Mouse (Mus musculus): ENCODE measurements around the gene Hnrnpul2. TPM values are rescaled to one million over a fixed set of nuclear protein-coding genes. Genes with fewer than 3 reads are reported as not detected.

Hnrnpul2 gene
- 52.3 and 56.0 TPM in 2 replicates for total RNA-seq (2015)
- 72.8 and 94.4 TPM in 2 replicates for total RNA-seq (2017)

DNA sequence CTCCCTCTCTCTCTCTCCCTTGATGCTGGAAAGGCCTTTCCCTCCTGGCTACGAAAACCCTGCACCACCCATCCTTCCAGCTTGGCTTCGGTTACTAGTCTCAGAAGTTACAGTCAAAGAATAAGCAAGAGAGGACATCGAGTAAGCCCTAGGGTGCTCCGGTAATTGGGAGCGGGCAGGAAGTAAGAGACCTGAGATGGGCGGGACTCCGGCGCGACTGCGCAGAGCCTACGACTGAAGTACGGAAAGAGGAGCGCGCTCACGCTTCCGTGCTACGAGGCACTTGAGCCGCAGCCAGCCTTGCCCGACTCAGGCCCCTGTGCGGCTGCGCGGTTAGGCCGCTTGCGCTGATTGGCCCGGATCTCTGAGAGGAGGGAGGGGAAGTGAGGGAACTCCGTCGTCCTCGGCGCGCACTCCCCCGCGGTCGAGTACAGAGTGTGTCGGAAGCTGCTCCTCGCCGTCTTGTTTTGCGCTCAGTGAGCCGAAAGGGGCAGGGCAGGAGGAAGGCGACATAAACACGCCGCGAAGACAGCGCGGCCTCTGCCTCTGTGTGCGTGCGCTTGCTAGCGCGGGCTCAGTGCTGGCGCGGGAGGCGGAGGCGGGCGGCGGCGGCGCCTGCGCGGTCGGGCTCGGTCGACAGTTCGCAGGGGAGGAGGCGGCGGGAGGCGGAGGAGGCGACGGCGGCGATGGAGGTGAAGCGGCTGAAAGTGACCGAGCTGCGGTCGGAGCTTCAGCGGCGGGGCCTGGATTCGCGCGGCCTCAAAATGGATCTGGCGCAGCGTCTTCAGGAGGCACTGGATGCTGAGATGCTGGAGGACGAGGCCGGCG lies at the start of gene Hnrnpul2:
Hnrnpul2 (plus strand) TSS at position 415 of the 828 bp plus-strand sequence.
- ATAC-seq (ENCODE audit: poor library complexity, severe bottlenecking): peak; percentile 84

DNA sequence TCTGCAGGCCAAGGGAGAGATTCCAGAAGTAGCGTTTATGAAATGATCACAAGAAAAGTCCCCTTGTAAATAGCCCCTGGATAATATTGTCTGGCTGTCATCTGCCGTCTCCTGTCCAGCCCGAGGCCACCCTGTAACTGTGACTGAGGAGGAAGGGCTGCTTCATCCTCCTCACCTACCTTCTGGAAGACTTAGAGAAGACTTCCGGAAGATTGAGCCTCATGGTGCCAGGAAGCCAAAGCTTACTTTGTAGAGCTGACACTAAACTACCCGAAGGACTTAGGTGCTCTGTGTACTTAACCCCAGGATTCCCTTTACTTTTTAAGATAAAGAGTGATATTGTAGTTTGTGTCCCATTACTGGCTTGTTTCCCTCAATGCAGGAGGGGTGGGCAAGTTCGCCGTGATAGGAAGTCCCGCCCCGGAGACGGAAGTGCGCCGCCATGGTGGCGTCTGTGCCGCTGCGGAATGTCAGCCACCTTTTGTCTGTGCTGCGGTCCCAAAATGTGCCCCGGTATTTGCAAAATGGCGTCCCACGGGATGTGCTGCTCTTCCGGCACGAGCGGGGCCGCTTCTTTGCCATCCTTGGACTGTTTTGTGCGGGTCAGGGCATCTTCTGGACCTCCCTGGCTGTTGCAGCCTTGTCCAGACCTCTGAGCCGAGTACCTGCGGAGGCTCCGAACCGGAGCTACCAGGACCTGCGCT lies 49.1 kb upstream of the Hnrnpul2 start, which contains the start of gene Tmem223:
Tmem223 (plus strand) TSS at position 430 of the 704 bp plus-strand sequence.
- ATAC-seq (ENCODE audit: poor library complexity, severe bottlenecking): peak; percentile 76

DNA sequence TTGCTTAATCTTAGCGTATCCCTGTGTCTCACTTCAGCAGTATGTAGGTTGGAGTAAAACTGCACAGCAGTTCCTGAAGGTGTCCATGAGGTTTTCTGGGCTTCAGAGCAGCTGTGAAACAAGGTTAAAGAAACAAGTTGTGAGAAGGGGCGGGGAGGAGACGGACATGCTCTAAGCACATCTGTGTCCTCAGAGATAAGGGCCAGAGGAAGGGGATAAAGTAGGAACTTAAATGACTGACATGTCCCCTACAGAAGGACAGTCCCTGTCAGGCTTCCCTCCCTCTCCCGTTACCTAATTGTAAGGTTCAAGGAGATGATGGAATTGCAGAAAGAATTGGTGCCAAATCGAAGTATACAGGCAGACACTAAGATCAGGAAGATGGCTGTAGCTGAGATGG lies 46.8 kb upstream of the Hnrnpul2 start:
- ATAC-seq (ENCODE audit: poor library complexity, severe bottlenecking): no peak

DNA sequence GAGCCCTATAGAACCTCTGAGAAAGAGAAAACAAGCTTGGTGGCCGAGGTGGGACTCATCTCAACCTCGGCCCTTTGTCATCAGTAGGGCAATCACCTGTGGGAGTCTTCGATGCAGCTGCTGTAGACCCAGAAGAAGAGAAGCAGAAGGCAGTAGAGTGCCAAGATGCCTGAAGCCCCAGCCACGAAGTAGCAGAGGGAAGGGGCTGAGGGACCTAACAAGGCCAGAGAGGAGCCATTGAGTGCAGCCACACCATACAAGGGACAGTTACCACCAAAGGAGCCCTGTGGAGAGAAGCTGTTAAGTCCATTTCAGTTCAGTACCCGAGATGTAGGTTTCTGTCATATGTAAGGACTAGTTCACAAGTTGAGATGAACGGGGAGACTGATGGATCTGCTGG lies 46.4 kb upstream of the Hnrnpul2 start:
- ATAC-seq (ENCODE audit: poor library complexity, severe bottlenecking): no peak

DNA sequence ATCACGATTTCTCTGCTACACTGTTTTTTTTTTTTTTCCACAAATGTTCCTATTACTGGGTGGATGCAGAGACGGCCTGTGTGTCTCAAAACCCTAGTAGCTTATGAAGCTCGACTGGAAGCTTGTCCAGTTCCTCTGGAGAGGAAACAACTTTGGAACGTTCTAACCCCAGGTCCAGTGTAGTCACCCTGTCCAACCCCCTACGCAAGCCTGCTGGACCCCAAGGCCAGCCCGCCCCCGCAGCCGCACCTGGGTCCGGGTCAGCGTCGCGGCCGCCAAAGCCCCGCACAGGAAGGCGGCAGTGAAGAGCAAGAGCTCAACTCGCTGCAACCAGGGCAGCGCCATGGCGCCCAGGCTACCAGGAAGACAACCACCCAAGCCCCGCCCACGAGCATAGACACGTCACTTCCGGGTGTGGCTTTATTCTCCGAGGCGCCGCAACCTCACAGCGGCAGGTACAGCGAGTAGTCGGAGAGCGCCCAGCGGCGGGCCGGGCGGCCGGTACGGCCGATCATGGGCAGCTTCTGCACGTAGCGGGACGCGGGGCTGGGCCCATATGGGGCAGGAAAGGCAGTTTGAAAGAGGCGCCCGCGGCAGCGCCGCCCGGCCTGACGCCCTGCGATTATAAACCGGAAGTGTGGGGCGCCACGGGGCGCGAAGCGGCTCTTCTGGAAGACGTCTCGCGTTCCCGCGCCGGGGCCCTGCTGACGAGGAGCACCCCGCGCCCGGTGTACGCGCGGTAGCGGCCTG lies 45.5 kb upstream of the Hnrnpul2 start, which contains the start of gene Tmem179b:
Tmem179b (minus strand) TSS at position 382 of the 750 bp plus-strand sequence.
- ATAC-seq (ENCODE audit: poor library complexity, severe bottlenecking): peak; percentile 92

DNA sequence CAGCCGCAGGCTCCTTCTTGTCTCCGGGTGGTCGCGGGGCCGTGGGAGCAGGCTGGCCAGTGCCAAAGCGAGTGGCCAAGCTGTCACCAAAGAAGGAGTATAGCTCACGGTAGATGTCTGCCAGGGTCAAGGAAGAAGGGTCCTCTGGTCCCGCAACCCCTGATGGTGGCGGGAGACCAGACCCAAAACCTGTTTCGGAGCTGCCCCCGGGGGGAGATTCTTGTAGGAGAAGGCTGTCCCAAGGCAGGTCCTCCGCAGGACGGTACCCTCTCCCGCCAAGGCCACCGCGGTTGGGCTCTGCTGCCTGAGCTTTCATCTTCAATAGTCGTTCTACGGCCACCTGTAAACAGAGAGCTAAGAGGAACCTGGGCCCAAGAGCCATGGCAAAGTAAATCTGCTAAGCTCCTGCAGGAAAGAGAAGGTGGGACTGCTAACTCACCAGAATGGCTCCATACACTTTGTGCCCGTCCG lies 44.8 kb upstream of the Hnrnpul2 start:
- no peak for ATAC-seq (ENCODE audit: poor library complexity, severe bottlenecking)

DNA sequence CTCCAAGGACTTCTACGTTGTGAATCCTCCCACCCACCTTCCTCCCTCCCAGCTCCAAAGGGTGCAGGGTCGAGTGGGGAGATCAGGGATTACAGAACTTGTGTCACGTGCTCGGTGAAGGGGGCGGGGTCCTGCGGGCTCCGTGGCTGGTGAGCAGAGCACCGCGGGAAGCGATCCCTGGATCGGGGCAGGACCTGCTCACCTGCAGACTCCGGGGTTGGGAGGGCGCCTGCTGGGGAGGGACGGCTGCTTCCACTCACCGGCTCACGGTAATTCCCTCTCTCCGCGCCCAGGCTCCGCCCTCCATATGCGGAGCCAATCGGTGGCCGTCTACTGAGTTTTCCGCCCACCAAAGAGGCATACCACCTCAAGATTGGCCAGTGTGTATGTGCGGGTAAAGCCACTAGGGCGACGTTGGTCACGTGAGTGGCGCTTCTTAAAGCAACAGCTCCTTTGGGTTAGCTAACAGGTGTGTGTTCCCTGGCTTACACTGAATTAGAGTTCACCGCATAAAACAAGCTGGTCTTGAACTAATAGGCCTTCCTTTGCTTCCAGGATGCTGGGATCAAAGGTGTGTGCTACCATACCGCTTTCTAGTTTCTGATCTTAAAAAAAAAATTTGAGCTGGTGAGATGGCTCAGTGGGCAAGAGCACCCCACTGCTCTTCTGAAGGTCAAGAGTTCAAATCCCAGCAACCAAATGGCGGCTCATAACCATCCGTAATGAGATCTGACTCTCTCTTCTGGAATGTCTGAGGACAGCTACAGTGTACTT lies 33.6 kb upstream of the Hnrnpul2 start, which contains the start of gene Taf6l:
Taf6l (minus strand) TSS at position 410 of the 774 bp plus-strand sequence.
- peak; percentile 99 for ATAC-seq (ENCODE audit: poor library complexity, severe bottlenecking)

DNA sequence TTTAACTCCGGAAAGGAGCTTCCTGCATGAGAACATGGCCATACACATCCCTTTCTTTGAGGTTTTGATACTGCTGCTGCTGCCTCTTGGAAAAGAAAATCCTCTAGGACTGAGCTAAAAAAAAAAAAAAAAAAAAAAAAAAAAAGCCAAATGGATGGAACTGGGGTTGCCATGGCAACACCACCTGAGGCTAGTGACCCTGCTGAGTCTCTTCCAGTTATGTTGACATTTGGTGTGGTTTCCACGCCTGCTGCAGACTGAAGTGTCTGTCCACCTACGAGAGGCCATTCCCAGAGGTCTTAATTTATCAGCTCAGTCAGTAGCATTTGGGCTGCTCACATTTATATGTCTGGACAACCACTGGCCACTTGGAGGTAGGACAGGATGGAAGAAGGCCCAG lies 31.3 kb upstream of the Hnrnpul2 start:
- no peak for ATAC-seq (ENCODE audit: poor library complexity, severe bottlenecking)

DNA sequence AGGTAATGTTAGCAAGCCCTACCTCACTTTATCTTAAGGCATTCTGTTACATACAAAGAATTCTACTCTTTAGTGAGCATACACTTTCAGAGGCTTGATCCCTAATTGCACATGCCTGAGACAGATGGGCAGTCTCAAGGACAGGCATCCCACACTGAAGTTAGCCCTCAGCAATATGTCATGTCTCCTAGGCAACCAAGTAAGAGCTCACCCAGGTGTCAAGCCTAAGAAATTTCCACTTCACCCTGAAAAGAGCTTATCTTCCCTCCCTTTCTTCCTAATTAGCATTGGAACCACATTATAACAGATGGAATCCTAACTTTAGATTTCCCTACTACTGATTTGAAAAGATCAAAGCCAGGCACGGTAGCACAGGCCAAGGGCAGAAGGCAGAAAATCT lies 30.6 kb upstream of the Hnrnpul2 start:
- no peak for ATAC-seq (ENCODE audit: poor library complexity, severe bottlenecking)

DNA sequence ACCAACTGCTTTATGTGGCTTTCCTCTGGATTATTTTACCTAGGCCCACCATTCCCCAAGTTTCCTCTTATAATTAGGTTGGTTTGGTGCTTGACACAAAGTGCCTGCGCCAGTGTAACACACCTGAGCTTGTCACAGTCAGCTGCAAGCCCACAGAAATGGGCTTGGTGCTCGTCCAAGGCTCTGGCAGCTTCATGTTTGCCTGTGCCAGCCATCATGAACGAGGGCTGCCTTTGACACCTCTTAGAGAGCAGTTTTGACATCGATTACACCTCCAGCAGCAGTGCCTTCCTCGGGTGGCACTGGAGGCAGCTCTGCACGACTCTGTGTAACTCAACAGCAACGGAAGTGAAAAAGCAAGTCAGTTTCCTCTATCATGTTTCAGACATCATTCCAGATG lies 29.6 kb upstream of the Hnrnpul2 start:
- no peak for ATAC-seq (ENCODE audit: poor library complexity, severe bottlenecking)

DNA sequence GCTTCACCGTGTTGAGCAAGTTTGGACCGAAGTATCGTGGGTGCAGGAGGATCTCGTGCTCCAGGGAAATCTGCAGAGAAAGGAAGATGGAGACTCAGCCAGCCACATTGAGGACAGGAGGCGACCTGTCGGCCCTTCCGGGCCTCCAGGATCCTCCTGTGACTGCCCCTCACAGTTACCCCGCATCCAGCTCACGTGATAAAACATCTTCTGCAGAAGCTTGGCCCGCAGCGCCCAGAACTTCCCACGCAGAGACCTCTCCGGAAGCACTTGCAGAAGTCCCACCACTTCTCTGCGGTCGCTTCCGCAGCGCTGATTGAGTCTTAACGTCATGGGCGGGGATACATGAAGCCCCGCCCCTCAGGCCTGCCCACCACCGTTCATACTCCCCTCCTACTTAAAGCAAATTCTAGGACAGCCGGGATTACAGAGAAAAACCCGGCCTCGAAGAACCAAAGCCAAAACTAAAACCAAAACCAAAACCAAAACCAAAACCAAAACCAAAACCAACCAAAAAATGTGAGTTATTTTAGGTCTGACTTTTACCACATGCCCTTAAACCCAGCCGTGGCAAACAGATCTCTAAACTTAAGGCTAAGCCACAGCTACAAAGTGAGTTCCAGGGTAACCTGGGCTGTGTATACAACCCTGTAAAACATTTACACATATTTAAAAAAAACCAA lies 21.4 kb upstream of the Hnrnpul2 start, which contains the start of gene Polr2g:
Polr2g (minus strand) TSS at position 314 of the 683 bp plus-strand sequence.
- peak; percentile 77 for ATAC-seq (ENCODE audit: poor library complexity, severe bottlenecking)

DNA sequence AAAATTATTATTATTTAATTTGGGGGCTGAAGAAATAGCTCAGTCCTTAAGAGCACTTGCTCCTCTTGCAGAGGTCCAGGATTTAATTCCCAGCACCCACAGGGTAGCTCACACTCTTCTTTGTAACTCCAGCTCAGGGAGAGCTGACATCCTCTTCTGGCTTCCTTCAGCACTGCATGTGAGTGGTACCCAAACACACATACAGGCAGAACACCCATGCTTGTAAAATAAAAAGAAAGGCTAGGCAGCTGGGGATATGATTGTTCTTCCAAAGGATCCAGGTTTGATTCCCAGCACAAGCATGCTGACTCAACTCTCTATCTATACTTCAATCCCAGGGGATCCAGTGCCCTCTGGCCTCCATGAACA lies 20.9 kb upstream of the Hnrnpul2 start:
- no peak for ATAC-seq (ENCODE audit: poor library complexity, severe bottlenecking)

DNA sequence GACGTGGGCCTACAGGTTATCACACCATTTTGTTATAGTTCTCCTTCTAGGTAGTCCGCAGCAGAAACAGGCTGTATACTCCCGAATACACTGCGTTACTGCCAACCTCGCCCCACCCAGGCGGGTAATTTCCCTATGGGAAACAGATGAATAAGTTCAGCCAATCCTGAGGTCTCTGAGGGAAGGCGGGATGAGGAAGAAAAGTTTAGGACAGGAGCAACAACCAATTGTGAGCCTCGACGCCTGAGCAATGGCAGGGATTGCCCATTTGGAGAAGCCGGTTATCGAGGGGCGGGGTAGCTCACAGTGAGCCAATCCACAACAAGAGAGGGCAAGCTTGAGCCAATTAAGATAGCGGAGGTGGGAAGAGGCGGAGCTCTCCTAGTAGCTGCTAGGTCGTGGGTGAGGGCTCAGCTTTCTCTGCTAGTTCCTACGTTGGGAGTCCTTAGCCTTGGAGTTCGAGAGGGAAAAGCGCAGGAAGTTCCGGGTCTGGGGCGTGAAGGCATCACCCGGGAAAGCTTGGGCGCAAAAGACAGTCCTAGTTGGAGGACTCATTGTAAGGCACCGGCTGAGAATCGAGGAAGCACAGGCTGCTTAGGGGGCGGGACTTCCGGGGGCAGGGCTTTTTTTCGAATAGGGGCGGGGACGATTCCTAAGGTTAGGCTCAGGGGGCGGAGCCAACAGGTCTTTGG lies 17.5 kb upstream of the Hnrnpul2 start, which contains the start of gene Zbtb3:
Zbtb3 (plus strand) TSS at position 426 of the 692 bp plus-strand sequence.
- peak; percentile 90 for ATAC-seq (ENCODE audit: poor library complexity, severe bottlenecking)

DNA sequence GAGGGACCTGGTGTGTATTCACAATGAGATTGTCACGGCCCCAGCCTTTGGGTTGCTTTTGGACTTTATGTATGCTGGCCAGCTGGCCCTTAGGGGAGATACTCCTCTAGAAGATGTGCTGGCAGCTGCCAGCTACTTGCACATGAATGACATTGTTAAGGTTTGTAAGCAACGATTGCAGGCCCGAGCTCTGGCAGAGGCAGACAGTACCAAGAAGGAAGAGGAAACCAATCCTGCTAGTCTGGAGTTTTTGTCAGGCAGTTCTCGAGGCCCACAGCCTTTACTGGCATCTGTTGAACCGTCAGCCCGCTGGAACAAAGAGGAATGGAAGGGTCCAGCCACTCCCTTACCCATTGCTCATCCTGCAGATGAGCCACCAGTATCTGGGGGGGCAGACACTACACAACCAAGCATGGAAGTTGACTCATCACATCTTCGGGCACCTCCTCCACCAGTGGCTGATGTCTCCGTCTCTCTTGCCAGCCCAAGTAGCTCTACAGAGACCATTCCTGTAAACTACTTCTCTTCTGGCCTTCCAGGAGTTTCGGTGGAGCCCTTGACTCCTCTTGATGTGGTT lies 16.5 kb upstream of the Hnrnpul2 start:
- no peak for ATAC-seq (ENCODE audit: poor library complexity, severe bottlenecking)

DNA sequence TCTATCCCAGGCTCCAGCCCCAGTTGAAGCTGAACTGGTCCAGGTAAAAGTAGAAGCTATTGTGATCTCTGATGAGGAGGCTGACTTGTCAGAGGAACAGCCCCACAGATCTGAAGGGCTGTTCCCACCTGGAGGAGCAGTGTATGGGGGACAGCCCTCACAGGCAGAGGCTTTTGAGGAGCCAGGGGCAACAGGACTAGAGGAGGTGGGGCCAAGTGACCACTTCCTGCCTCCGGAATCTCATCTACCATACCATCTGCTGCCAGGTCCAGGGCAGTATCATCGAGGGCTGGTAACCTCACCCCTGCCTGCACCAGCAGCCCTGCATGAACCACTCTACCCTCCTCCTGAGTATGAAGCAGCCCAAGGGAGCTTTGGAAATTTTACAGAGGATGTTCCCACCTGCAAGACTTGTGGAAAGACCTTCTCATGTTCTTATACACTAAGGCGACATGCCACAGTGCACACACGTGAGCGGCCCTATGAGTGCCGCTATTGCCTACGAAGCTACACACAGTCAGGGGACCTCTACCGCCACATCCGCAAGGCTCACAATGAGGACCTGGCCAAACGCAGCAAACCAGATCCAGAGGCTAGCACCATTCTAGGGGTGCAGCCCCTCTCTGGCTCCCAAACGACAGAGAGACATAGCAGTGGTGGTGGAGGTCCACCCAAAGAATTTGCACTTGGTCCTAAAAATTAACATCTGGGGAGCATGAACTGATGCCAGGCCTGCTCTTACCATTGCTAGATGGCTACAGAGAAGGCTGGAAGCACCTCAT lies 15.7 kb upstream of the Hnrnpul2 start:
- ATAC-seq (ENCODE audit: poor library complexity, severe bottlenecking): no peak

DNA sequence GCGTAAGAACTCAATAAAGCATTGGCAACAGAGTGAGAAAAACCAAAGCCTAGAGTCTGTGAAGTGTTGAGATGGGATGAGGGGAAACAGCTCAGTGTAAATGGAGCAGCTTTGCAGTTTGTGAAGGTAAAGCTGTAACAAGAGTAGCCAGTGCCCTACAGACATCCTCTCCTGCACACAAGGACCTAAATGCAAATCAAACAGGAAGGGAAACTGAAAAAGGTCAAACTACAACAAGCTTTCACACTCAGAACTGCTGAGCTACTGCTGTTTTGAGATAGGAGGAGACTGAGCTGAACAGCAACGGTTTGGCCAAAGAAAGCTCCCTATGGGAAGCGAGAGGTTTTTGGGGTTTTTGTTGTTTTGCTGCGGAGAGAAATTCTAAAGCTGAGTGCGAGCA lies 13.0 kb upstream of the Hnrnpul2 start:
- ATAC-seq (ENCODE audit: poor library complexity, severe bottlenecking): no peak

DNA sequence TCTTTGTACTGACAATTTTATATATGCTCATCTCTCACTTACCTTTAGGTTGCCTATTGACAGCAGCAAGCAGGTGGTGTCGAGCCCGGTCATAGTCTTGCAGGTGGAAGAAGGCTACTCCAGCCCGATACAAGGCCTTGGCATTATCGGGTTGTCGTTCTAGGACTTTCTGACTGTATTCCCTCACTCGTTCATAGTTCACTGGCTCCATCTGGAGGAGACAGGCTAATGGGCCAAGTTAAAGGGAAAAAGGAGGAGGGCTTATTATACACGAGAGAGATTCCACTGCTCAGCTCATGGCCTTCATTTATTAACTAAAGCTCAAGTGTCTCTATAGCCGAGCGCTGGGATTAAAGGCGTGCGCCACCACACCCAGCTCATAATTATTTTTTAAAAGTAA lies 4.0 kb upstream of the Hnrnpul2 start:
- no peak for ATAC-seq (ENCODE audit: poor library complexity, severe bottlenecking)

DNA sequence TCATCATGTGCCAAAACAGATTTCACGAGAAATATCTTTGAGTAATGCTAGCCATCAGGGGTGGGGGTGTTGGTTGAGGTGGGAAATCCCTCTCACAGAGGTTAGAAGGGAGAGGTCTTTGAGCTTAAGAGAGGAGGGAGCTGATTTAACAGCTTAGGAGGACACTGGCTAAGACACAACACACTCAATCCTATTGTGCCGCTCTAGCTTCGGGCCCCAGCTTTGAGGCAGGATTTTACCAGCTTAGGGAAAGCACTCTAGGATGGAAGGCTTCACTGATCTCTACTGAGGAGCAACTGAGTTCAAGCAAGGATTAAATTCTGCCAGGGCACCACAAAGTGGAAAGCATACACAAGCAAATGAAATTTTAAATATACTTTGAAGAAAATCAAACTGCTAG lies 2.8 kb upstream of the Hnrnpul2 start:
- ATAC-seq (ENCODE audit: poor library complexity, severe bottlenecking): no peak
